Mouse (Mus musculus) regulatory T cell (primary cell): ENCODE data around the gene B4galnt2.
"Not testable (repeated sequence)": the region's sequence is repeated elsewhere in the genome, so short reads cannot be mapped to it uniquely, and the experiment has no call there.

Experiments
- in situ Hi-C: fragments of 300-600 bp; cut with MboI, MseI; formaldehyde crosslinking; loops from one replicate; pipeline ENCODE4 v1.15.1; 2025; ENCODE audit warnings: high pct_unique_total_duplicates

B4galnt2 gene

GRCm38 (mm10) chr11:95914571-95914991 is at the start of gene B4galnt2:
B4galnt2 (minus strand) TSS chr11:95914891.
- in situ Hi-C loops = no loop called here

GRCm38 (mm10) chr11:95963304-95963703 is 48.6 kb upstream of the B4galnt2 start:
- in situ Hi-C loops = no loop called here

- in situ Hi-C loops = no loop called here
Measured at GRCm38 (mm10) chr11:95959152-95959551, 44.5 kb upstream of the B4galnt2 start.

GRCm38 (mm10) chr11:95958251-95958650 is 43.6 kb upstream of the B4galnt2 start:
- in situ Hi-C loops = no loop called here

- in situ Hi-C loops = no loop called here
Measured at GRCm38 (mm10) chr11:95957407-95957806, 42.7 kb upstream of the B4galnt2 start.

- in situ Hi-C loops = no loop called here
Measured at GRCm38 (mm10) chr11:95953313-95953712, 38.6 kb upstream of the B4galnt2 start.

GRCm38 (mm10) chr11:95945838-95946472 is 31.3 kb upstream of the B4galnt2 start:
- in situ Hi-C loops = no loop called here

GRCm38 (mm10) chr11:95939828-95940507 is 25.3 kb upstream of the B4galnt2 start:
- in situ Hi-C loops = no loop called here

- in situ Hi-C loops = no loop called here
Measured at GRCm38 (mm10) chr11:95936409-95936808, 21.7 kb upstream of the B4galnt2 start.

- in situ Hi-C loops = not testable (repeated sequence)
Measured at GRCm38 (mm10) chr11:95932168-95932567, 17.5 kb upstream of the B4galnt2 start.

- in situ Hi-C loops = no loop called here
Measured at GRCm38 (mm10) chr11:95926398-95926797, 11.7 kb upstream of the B4galnt2 start.

- in situ Hi-C loops = no loop called here
Measured at GRCm38 (mm10) chr11:95925976-95926375, 11.3 kb upstream of the B4galnt2 start.

GRCm38 (mm10) chr11:95924215-95924614 is 9.5 kb upstream of the B4galnt2 start:
- in situ Hi-C loops = no loop called here

- in situ Hi-C loops = not testable (repeated sequence)
Measured at GRCm38 (mm10) chr11:95923477-95923876, 8.8 kb upstream of the B4galnt2 start.

GRCm38 (mm10) chr11:95921991-95922621 is 7.4 kb upstream of the B4galnt2 start:
- in situ Hi-C loops = no loop called here

- in situ Hi-C loops = no loop called here
Measured at GRCm38 (mm10) chr11:95916426-95916825, 1.7 kb upstream of the B4galnt2 start.

- in situ Hi-C loops = no loop called here
Measured at GRCm38 (mm10) chr11:95915006-95915710, 467 bp upstream of the B4galnt2 start.

- in situ Hi-C loops = no loop called here
Measured at GRCm38 (mm10) chr11:95913959-95914566, 628 bp downstream of the B4galnt2 start.

- in situ Hi-C loops = no loop called here
Measured at GRCm38 (mm10) chr11:95911579-95911978, 3.1 kb downstream of the B4galnt2 start.

GRCm38 (mm10) chr11:95907805-95908524 is 6.7 kb downstream of the B4galnt2 start:
- in situ Hi-C loops = no loop called here

- in situ Hi-C loops = no loop called here
Measured at GRCm38 (mm10) chr11:95904290-95904689, 10.4 kb downstream of the B4galnt2 start.
